Comparison of ENCODE assay signal across 8 mouse cellular contexts in genomic region chr8:119861706-119862389, GRCm38 (mm10). TPM values are rescaled to one million over a fixed set of nuclear protein-coding genes. Genes with fewer than 3 reads are reported as not detected.
DNase-seq lines count a peak whose midpoint lies in the region; ATAC-seq and TF ChIP-seq lines count a peak whose summit lies in the region.

Gene Klhl36 (plus strand): TSS chr8:119862266.

- DNase-seq in brain, embryonic 14.5 days (ENCODE audit: low read depth) = peak; percentile 97
- DNase-seq in liver, adult 2 months (ENCODE audit: extremely low read depth, low read depth, low spot score) = peak; percentile 74
- peak; percentile 96 for DNase-seq in splenic B cell, adult 2 months (ENCODE audit: low read depth, low spot score)

- H3K4me3 ChIP-seq in C2C12 (ENCODE audit: insufficient read depth, poor library complexity, severe bottlenecking) (peak within 1 kb of the TSS; percentile 40), myocyte (peak within 1 kb of the TSS; percentile 21)
- peak within 1 kb of the TSS; percentile 68 for H3K4me3 ChIP-seq in erythroblast, embryonic 14.5 days (replicated peaks)
- peak within 1 kb of the TSS; percentile 74 for H3K4me3 ChIP-seq in heart, embryonic 11.5 days (ENCODE audit: low read depth, low read length)
- H3K4me3 ChIP-seq in kidney, embryonic 16.5 days (ENCODE audit: low read length) = peak within 1 kb of the TSS; percentile 85
- peak within 1 kb of the TSS; percentile 80 for H3K4me3 ChIP-seq in liver, adult 2 months (ENCODE audit: insufficient read depth, low read depth, low read length)

- no peaks in the 10 kb centered on the region for H3K9me3 ChIP-seq in erythroblast, embryonic 14.5 days (ENCODE audit: control insufficient read depth, low read length)
- no peaks in the 10 kb centered on the region for H3K9me3 ChIP-seq in heart, embryonic 11.5 days (replicated peaks; ENCODE audit: control insufficient read depth, low read length)
- no peaks in the 10 kb centered on the region for H3K9me3 ChIP-seq in kidney, embryonic 16.5 days (ENCODE audit: low read length)

- H3K36me3 ChIP-seq in C2C12 (ENCODE audit: control insufficient read depth, insufficient read depth) (no peaks in the 10 kb centered on the region), myocyte (ENCODE audit: control insufficient read depth, insufficient read depth) (no peaks in the 10 kb centered on the region)
- H3K36me3 ChIP-seq in erythroblast, embryonic 14.5 days (ENCODE audit: control insufficient read depth) = no peaks in the 10 kb centered on the region
- no peaks in the 10 kb centered on the region; the same call in 1 of the 2 replicates for H3K36me3 ChIP-seq in heart, embryonic 11.5 days (ENCODE audit: control insufficient read depth, insufficient read depth, low read length)
- H3K36me3 ChIP-seq in kidney, embryonic 16.5 days (ENCODE audit: insufficient read depth, low read length) = no peaks in the 10 kb centered on the region
- H3K36me3 ChIP-seq in liver, adult 2 months (ENCODE audit: control insufficient read depth, insufficient read depth, low read length) = no peaks in the 10 kb centered on the region; the same call in 1 of the 2 replicates
- no peaks in the 10 kb centered on the region for H3K36me3 ChIP-seq in splenic B cell, adult 2 months (ENCODE audit: control insufficient read depth, insufficient read depth, low read length, poor library complexity, severe bottlenecking)

- H3K27ac ChIP-seq in heart, embryonic 11.5 days (ENCODE audit: low read depth, low read length) = no peak within 1 kb of the TSS
- H3K27ac ChIP-seq in kidney, embryonic 16.5 days (ENCODE audit: low read length) = peak within 1 kb of the TSS; percentile 65
- H3K27ac ChIP-seq in liver, adult 2 months (replicated peaks; ENCODE audit: insufficient read depth, low read depth, low read length) = peak within 1 kb of the TSS; percentile 19

- TF ChIP-seq POLR2A in brain, embryonic 14.5 days (IDR thresholded peaks at IDR 0.05; ENCODE audit: borderline replicate concordance, extremely low read depth, insufficient read depth, insufficient read length, poor library complexity, severe bottlenecking) = peak; percentile 56
- TF ChIP-seq POLR2A in liver, adult 2 months (IDR thresholded peaks at IDR 0.05; ENCODE audit: extremely low read depth, insufficient read depth, low read length) = peak; percentile 71
- peak; percentile 75 for TF ChIP-seq POLR2A in myocyte (IDR thresholded peaks at IDR 0.05; ENCODE audit: insufficient read length, low read depth)

- peak within 1 kb of the TSS; percentile 81 for H3K9ac ChIP-seq in heart, embryonic 11.5 days (ENCODE audit: low read depth, low read length)
- peak within 1 kb of the TSS; percentile 89 for H3K9ac ChIP-seq in kidney, embryonic 16.5 days (replicated peaks; ENCODE audit: low read length)
- H3K9ac ChIP-seq in liver, adult 2 months (ENCODE audit: low read depth, low read length) = peak within 1 kb of the TSS; percentile 87

- H3K79me2 ChIP-seq in C2C12 (ENCODE audit: control insufficient read depth, insufficient read depth) = no peaks in the 10 kb centered on the region
- H3K79me2 ChIP-seq in liver, adult 2 months (ENCODE audit: control insufficient read depth, insufficient read depth, low read length) = no peaks in the 10 kb centered on the region
- no peaks in the 10 kb centered on the region for H3K79me2 ChIP-seq in myocyte (ENCODE audit: control insufficient read depth, insufficient read depth)

- H3ac ChIP-seq in C2C12 (ENCODE audit: control insufficient read depth, insufficient read length, low read depth) (peak within 1 kb of the TSS; percentile 85), myocyte (ENCODE audit: control insufficient read depth, insufficient read length) (no peak within 1 kb of the TSS)

- under 1% methylated on average over 35 of the region's 35 CpGs for WGBS in heart, embryonic 11.5 days (ENCODE audit: insufficient replicate concordance)
- under 1% methylated on average over 30 of the region's 35 CpGs for WGBS in kidney, embryonic 16.5 days
- WGBS in liver, adult 2 months = 1% methylated on average over 35 of the region's 35 CpGs

- H3K27me3 ChIP-seq in C2C12 (ENCODE audit: control insufficient read depth, insufficient read depth, insufficient read length) (peaks cover 5% of the 10 kb centered on the region), myocyte (ENCODE audit: control insufficient read depth, insufficient read depth, insufficient read length) (peaks cover 15% of the 10 kb centered on the region)
- H3K27me3 ChIP-seq in erythroblast, embryonic 14.5 days (ENCODE audit: control insufficient read depth) = peaks cover 10% of the 10 kb centered on the region
- H3K27me3 ChIP-seq in heart, embryonic 11.5 days (ENCODE audit: control insufficient read depth, insufficient read depth, low read length) = peaks cover 14% of the 10 kb centered on the region
- H3K27me3 ChIP-seq in kidney, embryonic 16.5 days (ENCODE audit: insufficient read depth, low read length) = peaks cover 4% of the 10 kb centered on the region; the same call in 1 of the 2 replicates
- H3K27me3 ChIP-seq in liver, adult 2 months (ENCODE audit: control insufficient read depth, insufficient read depth, low read length) = no peaks in the 10 kb centered on the region
- H3K27me3 ChIP-seq in splenic B cell, adult 2 months (ENCODE audit: control insufficient read depth, insufficient read depth, low read length, poor library complexity, severe bottlenecking) = no peaks in the 10 kb centered on the region

- TF ChIP-seq CTCF in C2C12 (IDR thresholded peaks at IDR 0.05; ENCODE audit: control insufficient read depth, insufficient read depth, insufficient read length) = no peak
- TF ChIP-seq CTCF in brain, embryonic 14.5 days (IDR thresholded peaks at IDR 0.05; ENCODE audit: borderline replicate concordance, extremely low read depth, insufficient read depth, insufficient read length) = no peak
- TF ChIP-seq CTCF in liver, adult 2 months (IDR thresholded peaks at IDR 0.05; ENCODE audit: low read depth, low read length) = no peak

- H3K4me2 ChIP-seq in heart, embryonic 11.5 days = peak within 1 kb of the TSS; percentile 85
- peak within 1 kb of the TSS; percentile 94 for H3K4me2 ChIP-seq in kidney, embryonic 16.5 days (replicated peaks; ENCODE audit: low read depth, low read length)
- H3K4me2 ChIP-seq in myocyte (ENCODE audit: low read depth) = peak within 1 kb of the TSS; percentile 88

- H3K4me1 ChIP-seq in erythroblast, embryonic 14.5 days (ENCODE audit: control insufficient read depth) = peaks cover 19% of the 10 kb centered on the region
- H3K4me1 ChIP-seq in heart, embryonic 11.5 days (ENCODE audit: control insufficient read depth, insufficient read depth, low read length) = peaks cover 6% of the 10 kb centered on the region
- H3K4me1 ChIP-seq in kidney, embryonic 16.5 days (ENCODE audit: insufficient read depth, low read length) = peaks cover 11% of the 10 kb centered on the region
- H3K4me1 ChIP-seq in liver, adult 2 months (ENCODE audit: control insufficient read depth, insufficient read depth, low read length) = peaks cover 3% of the 10 kb centered on the region

- ATAC-seq in heart, embryonic 11.5 days (replicated peaks; ENCODE audit: insufficient number of reproducible peaks, low FRiP score, low TSS enrichment) = peak; percentile 95
- ATAC-seq in kidney, embryonic 16.5 days (ENCODE audit: low FRiP score, low TSS enrichment) = peak; percentile 98

- H3K79me3 ChIP-seq in C2C12 (ENCODE audit: low read depth) = no peaks in the 10 kb centered on the region

TF ChIP-seq in C2C12, 6 proteins besides CTCF, POLR2A, EP300 and RAD21:
- TF ChIP-seq FOSL1 (IDR thresholded peaks at IDR 0.05; ENCODE audit: insufficient read depth, low read length, poor library complexity, severe bottlenecking) = no peak
- no peak for TF ChIP-seq USF1 (IDR thresholded peaks at IDR 0.05; ENCODE audit: low read depth)
- TF ChIP-seq MYOG (IDR thresholded peaks at IDR 0.05; ENCODE audit: control insufficient read depth, extremely low read depth, insufficient read length) = no peak
- TF ChIP-seq MAX (IDR thresholded peaks at IDR 0.05) = no peak
- TF ChIP-seq CEBPB (IDR thresholded peaks at IDR 0.05; ENCODE audit: low read depth) = no peak
- TF ChIP-seq MYOD1 (IDR thresholded peaks at IDR 0.05; ENCODE audit: control insufficient read depth, insufficient read length, low read depth) = no peak
TF ChIP-seq in C2C12: peak in this region for 0.

TF ChIP-seq in myocyte, 11 proteins besides CTCF, POLR2A, EP300 and RAD21:
- TF ChIP-seq TCF3 (IDR thresholded peaks at IDR 0.05; ENCODE audit: insufficient read length, low read depth) (no peak), POLR2AphosphoS2 (IDR thresholded peaks at IDR 0.05; ENCODE audit: insufficient read length, low read depth) (no peak), E2F4 (IDR thresholded peaks at IDR 0.05; ENCODE audit: insufficient read depth) (no peak), MAX (IDR thresholded peaks at IDR 0.05; ENCODE audit: low read depth) (no peak), CEBPB (IDR thresholded peaks at IDR 0.05; ENCODE audit: insufficient read depth, poor library complexity, severe bottlenecking) (no peak), TCF12 (IDR thresholded peaks at IDR 0.05; ENCODE audit: insufficient read depth, poor library complexity, severe bottlenecking) (no peak), MYOG (IDR thresholded peaks at IDR 0.05; ENCODE audit: control insufficient read depth in 1 of 3, insufficient read depth in 1 of 3, insufficient read length in 2 of 3, low read depth in 2 of 3) (no peak), REST (IDR thresholded peaks at IDR 0.05; ENCODE audit: insufficient read depth, insufficient read length) (no peak), USF1 (IDR thresholded peaks at IDR 0.05; ENCODE audit: low read depth) (no peak), SRF (IDR thresholded peaks at IDR 0.05; ENCODE audit: control insufficient read depth, insufficient read length, low read depth) (no peak), MYOD1 (IDR thresholded peaks at IDR 0.05; ENCODE audit: control insufficient read depth in 1 of 3, insufficient read length in 2 of 3, low read depth in 2 of 3) (no peak)

RNA-seq across cellular contexts. Expression of gene Klhl36, which starts in this region (rescaled TPM):
- polyA plus RNA-seq in C2C12 (2012; fragmentation: generic; extraction: Trizol) (2.7 TPM), myocyte (2012; fragmentation: generic; extraction: Trizol) (4.0 TPM)
- 16.2 and 17.6 TPM in 2 replicates for polyA plus RNA-seq in brain, embryonic 14.5 days (2012; rRNA removed)
- polyA plus RNA-seq in erythroblast, embryonic 14.5 days (2012) = 0.02 and 0.12 TPM in 2 replicates
- 8.6 and 8.9 TPM in 2 replicates for polyA plus RNA-seq in heart, embryonic 11.5 days (2014; fragmentation: Nextera tagmentation; extraction: Ambion mirVana)
- polyA plus RNA-seq in kidney, embryonic 16.5 days (2015; fragmentation: Nextera tagmentation; extraction: Ambion mirVana) = 20.4 and 22.4 TPM in 2 replicates
- total RNA-seq in liver, adult 2 months (2014; rRNA removed) = 5.2 and 7.0 TPM in 2 replicates
- 11.3 and 12.2 TPM in 2 replicates for polyA plus RNA-seq in liver, adult 2 months (2012; rRNA removed)

Comparison
In these comparisons a context has a peak if more than half of its experiments do, and no peak if none do; other contexts are left out.
1. H3K4me3 ChIP-seq: peak in every context shown above with its lines; median percentile 85 in kidney, embryonic 16.5 days; 80 in liver, adult 2 months; 74 in heart, embryonic 11.5 days; 68 in erythroblast, embryonic 14.5 days; 40 in C2C12; 21 in myocyte.